Mouse (Mus musculus) erythroblast, embryonic 14.5 days (primary cell): ENCODE data around the gene Rab3c.

Experiments
- GATA1 ChIP-seq: IDR thresholded peaks from 2 replicates; pipeline ENCODE4 v1.6.1; 2012; ENCODE audit warnings: low read length, inconsistent platforms, mixed read lengths
- TAL1 ChIP-seq: IDR thresholded peaks from 3 replicates; pipeline ENCODE4 v1.6.1; 2012; ENCODE audit warnings: low read length, inconsistent platforms, mixed read lengths

GRCm38 (mm10) chr13:110175651-110176050 lies 105.1 kb downstream of the Rab3c start:
- TF ChIP-seq GATA1: no peak
- no peak for TF ChIP-seq TAL1
